Mouse (Mus musculus): ENCODE measurements around the gene Nfs1. TPM values are rescaled to one million over a fixed set of nuclear protein-coding genes. Genes with fewer than 3 reads are reported as not detected.
"Not testable (repeated sequence)": the region's sequence is repeated elsewhere in the genome, so short reads cannot be mapped to it uniquely, and the experiment has no call there.

Gene Nfs1
- 32.1 and 32.7 TPM in 2 replicates for polyA plus RNA-seq (2016; fragmentation: Nextera tagmentation; extraction: Ambion mirVana)

DNA sequence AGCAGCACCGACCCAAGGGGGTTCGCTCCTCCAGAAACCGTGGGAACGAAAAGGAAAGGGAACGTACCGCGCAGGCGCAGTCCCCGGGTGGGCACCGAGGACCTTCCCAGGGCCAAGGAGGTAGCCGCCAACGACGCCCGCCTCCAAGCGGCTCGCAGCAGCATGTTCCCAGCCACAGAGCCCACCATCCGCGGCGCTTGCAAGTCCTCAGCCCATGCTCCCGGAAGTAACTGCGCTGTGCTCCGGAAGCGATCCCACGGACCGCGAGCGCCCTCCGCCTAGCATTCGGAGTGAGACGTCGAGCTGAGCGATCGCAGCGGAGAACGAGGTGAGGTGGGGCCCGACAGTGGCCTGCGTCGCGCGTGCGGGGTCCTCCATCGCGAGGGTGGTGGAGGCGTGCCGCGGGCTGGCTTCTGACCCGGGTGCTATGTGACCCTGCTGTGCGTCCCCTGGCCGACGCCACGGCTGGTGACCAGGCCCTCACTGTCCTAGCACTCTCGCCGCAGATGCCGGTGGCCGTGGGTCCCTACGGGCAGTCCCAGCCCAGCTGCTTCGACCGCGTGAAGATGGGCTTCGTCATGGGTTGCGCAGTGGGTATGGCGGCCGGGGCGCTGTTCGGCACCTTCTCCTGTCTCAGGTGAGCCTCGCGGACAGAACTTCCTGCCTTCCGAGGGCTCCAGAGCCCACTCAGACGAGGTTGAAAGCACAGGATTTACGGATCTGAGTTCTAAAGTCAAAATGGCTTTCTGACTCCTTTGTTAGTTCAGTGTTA lies at the start of gene Nfs1, which contains the start of gene Romo1:
TSS of gene Nfs1 (minus strand) at position 234 of the 772 bp plus-strand sequence.
TSS of gene Romo1 (plus strand) at position 87 of the 772 bp plus-strand sequence.
- H3K9ac ChIP-seq (replicated peaks) = peak within 1 kb of the TSS; percentile 81
- H3K4me1 ChIP-seq = peaks cover 13% of the 10 kb centered on the region
- H3K27ac ChIP-seq (replicated peaks) = peak within 1 kb of the TSS; percentile 95
- peak within 1 kb of the TSS; percentile 54 for H3K4me2 ChIP-seq (replicated peaks)
- ATAC-seq (ENCODE audit: low FRiP score, low read depth) = peak; percentile 97
- H3K9me3 ChIP-seq = no peaks in the 10 kb centered on the region
- H3K27me3 ChIP-seq = no peaks in the 10 kb centered on the region
- peak within 1 kb of the TSS; percentile 78 for H3K4me3 ChIP-seq
- under 1% methylated on average over 69 of the region's 70 CpGs for WGBS
- H3K36me3 ChIP-seq = peaks cover 31% of the 10 kb centered on the region

DNA sequence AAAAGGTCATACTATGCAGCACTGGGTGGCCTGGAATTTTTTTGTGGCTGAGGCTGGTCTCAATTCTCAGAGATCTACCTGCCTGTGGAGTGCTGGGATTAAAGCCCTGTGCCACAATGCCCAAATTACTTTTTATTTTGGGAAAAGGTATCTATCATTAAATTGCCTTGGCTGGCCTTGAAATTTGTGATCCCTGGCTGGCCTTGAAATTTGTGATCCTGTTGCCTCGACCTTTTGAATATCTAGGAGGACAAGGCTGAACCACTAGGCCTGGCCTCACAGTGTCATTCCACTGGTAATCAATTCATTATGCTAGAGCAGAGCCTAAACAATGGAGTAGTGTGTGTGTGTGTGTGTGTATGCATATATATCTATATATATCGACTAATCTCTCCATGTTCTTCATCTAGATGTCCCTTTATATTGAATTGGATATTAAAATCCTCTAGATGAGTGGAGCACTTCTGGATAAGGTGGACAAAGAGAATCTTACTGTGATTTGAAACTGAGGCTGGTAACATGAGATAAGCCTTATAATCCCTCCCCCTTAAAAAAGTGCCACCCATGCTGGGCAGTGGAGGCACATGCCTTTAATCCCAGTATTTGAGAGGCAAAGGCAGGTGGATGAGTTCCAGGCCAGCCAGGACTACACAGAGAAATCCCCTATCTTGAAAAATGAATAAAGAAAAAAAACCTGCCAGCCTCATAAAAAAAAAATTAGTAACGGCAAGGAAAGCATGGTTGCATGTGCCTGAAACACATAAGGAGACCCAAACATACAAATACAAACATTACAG lies 49.3 kb upstream of the Nfs1 start:
- no peaks in the 10 kb centered on the region for H3K27me3 ChIP-seq
- ATAC-seq (ENCODE audit: low FRiP score, low read depth) = no peak
- H3K4me2 ChIP-seq (replicated peaks) = no peak overlapping the region
- H3K27ac ChIP-seq (replicated peaks) = no peak overlapping the region
- peaks cover 14% of the 10 kb centered on the region for H3K4me1 ChIP-seq
- no peaks in the 10 kb centered on the region for H3K36me3 ChIP-seq
- H3K4me3 ChIP-seq = no peak overlapping the region
- H3K9me3 ChIP-seq = no peaks in the 10 kb centered on the region
- 90% methylated on average over 3 of the region's 3 CpGs for WGBS
- H3K9ac ChIP-seq (replicated peaks) = no peak overlapping the region

DNA sequence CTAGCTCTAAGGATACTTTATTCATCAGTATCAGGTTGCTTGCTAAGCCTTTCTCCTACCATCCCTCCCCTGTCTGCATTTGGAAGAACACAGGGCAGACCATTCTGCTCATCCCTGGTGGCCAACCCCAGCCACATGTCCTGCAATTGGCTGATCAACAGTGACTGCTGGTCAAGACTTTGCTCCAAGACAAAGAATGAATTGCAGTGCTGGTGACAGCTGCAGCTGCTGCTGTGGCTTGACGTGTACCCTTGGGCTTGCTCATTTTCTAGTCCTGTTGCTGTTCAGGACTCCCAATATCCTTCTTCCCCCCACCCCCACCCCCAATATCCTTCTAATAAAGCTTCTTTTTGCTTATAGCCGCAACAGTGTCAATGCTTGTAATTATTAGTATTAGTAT lies 48.1 kb upstream of the Nfs1 start:
- no peak overlapping the region for H3K9ac ChIP-seq (replicated peaks)
- no peaks in the 10 kb centered on the region for H3K36me3 ChIP-seq
- ATAC-seq (ENCODE audit: low FRiP score, low read depth) = no peak
- H3K4me3 ChIP-seq = no peak overlapping the region
- no peak overlapping the region for H3K4me2 ChIP-seq (replicated peaks)
- WGBS = 78% methylated on average over 2 of the region's 2 CpGs
- H3K27me3 ChIP-seq = no peaks in the 10 kb centered on the region
- H3K4me1 ChIP-seq = peaks cover 4% of the 10 kb centered on the region
- no peak overlapping the region for H3K27ac ChIP-seq (replicated peaks)
- no peaks in the 10 kb centered on the region for H3K9me3 ChIP-seq

DNA sequence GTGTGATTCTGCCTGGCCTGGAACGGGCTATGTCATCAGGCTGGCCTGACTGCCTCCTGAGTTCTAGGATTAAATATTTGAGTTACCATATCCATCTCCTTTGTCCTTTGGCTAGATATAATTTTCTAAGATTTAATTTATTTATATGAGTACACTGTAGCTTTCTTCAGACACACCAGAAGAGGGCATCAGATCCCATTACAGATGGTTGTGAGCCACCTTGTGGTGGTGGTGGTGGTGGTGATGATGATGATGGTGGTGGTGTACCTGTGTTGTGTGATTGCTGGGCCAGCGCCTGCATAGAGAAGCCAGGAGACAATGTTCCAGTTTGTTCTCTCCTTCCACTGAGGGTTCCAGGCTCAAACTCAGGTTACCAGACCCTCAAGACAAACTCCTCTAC lies 47.6 kb upstream of the Nfs1 start:
- no peak overlapping the region for H3K4me3 ChIP-seq
- no peaks in the 10 kb centered on the region for H3K36me3 ChIP-seq
- no peaks in the 10 kb centered on the region for H3K9me3 ChIP-seq
- no peak overlapping the region for H3K27ac ChIP-seq (replicated peaks)
- no peak overlapping the region for H3K9ac ChIP-seq (replicated peaks)
- H3K4me1 ChIP-seq = peaks cover 4% of the 10 kb centered on the region
- no peaks in the 10 kb centered on the region for H3K27me3 ChIP-seq
- ATAC-seq (ENCODE audit: low FRiP score, low read depth) = no peak
- H3K4me2 ChIP-seq (replicated peaks) = no peak overlapping the region
- WGBS = 96% methylated on average over 2 of the region's 2 CpGs

DNA sequence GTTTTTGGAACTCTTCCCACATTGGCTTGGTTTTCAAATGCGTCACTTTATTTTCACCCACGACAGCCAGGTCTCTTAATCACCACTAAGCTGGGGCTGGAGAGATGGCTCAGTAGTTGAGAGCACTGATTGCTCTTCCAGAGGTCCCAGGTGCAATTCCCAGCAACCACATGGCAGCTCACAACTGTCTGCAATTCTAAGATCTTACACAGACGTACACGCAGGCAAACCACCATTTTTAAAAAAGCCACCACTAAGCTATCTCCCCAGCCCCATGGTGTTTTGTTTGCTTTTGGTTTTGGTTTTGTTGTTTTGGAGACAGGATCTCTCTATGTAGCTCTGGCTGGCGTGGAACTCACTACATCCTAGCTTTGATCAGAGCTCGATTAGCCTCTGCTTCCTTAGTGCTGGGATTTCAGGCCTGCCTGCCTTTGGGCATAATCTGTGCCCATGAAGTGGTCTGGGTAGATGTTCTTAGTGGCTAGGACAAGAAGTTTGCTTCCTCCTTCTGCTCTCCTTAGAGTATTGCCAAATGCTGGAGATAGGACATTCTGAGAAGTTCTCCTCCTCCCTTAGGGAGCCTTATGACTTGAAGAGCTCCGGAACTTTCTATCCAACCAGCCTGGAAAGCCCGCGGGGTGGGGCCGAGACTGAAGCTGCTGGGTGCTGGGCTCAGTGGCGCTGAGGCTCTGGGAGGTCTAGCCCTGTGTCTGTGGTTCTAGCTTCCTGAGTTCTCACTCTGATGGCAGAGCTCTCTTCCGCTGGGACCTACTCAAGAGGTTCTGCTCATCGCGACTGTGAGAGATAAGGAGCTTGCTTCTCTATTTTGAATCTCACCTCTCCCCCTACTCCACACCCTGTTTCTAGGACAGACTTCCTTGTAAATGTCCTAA lies 46.3 kb upstream of the Nfs1 start:
- Histone ChIP-seq H3K36me3 (no peaks in the 10 kb centered on the region), H3K9me3 (no peaks in the 10 kb centered on the region), H3K27ac (replicated peaks) (no peak overlapping the region), H3K4me3 (no peak overlapping the region), H3K4me2 (replicated peaks) (no peak overlapping the region), H3K27me3 (no peaks in the 10 kb centered on the region), H3K4me1 (no peaks in the 10 kb centered on the region), H3K9ac (replicated peaks) (no peak overlapping the region)
- whole genome bisulfite sequencing = 85% methylated on average over 14 of the region's 14 CpGs
- ATAC-seq (ENCODE audit: low FRiP score, low read depth) = no peak

DNA sequence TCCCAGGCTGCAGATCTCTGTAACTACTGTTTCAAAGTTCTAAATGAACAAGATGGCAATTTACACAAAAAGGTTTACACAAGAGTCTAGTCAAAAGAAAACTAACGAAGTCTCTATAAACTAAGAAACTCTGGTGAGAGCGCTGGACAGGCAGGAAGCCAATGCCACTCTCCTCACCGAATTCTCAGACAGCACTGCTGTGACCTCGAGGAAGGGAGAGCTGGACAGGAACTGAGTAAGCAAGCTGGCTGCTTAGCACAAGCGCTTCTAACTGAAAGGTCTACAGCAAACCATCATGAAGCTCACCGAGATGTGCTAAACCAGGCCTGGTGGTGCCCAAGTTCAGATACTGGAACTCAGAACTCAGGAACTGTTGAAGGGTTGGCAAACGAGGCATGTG lies 45.3 kb upstream of the Nfs1 start:
- H3K27ac ChIP-seq (replicated peaks); H3K4me3 ChIP-seq; H3K9me3 ChIP-seq; H3K4me2 ChIP-seq (replicated peaks); ATAC-seq (ENCODE audit: low FRiP score, low read depth); H3K27me3 ChIP-seq; H3K9ac ChIP-seq (replicated peaks); H3K36me3 ChIP-seq; H3K4me1 ChIP-seq: not testable (repeated sequence)
- WGBS = 86% methylated on average over 7 of the region's 7 CpGs

DNA sequence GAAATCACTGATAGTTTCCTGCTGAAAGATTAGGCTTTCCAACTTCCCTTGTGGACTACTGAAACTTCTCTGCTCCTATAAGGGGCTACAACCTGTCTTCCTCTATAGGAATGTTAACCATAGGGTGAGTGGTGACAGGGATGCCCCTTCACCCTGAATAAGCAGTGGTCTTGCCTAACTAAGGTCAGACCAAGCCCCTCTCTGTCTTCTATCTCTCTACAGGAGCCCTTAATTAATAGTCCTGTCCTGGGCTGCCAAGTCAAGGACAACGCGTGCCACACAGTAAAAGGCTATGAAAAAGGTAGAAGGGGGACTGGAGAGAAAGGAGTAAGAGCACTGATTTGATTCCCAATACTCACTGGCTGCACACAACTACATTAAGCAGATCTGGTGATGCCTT lies 37.6 kb upstream of the Nfs1 start:
- Histone ChIP-seq H3K27ac (replicated peaks) (no peak overlapping the region), H3K4me1 (peaks cover 22% of the 10 kb centered on the region), H3K36me3 (peaks cover 15% of the 10 kb centered on the region), H3K4me3 (no peak overlapping the region), H3K9me3 (no peaks in the 10 kb centered on the region), H3K4me2 (replicated peaks) (peak overlapping the region; percentile 60), H3K27me3 (no peaks in the 10 kb centered on the region), H3K9ac (replicated peaks) (peak overlapping the region; percentile 37)
- no peak for ATAC-seq (ENCODE audit: low FRiP score, low read depth)
- 86% methylated on average over 2 of the region's 2 CpGs for WGBS

DNA sequence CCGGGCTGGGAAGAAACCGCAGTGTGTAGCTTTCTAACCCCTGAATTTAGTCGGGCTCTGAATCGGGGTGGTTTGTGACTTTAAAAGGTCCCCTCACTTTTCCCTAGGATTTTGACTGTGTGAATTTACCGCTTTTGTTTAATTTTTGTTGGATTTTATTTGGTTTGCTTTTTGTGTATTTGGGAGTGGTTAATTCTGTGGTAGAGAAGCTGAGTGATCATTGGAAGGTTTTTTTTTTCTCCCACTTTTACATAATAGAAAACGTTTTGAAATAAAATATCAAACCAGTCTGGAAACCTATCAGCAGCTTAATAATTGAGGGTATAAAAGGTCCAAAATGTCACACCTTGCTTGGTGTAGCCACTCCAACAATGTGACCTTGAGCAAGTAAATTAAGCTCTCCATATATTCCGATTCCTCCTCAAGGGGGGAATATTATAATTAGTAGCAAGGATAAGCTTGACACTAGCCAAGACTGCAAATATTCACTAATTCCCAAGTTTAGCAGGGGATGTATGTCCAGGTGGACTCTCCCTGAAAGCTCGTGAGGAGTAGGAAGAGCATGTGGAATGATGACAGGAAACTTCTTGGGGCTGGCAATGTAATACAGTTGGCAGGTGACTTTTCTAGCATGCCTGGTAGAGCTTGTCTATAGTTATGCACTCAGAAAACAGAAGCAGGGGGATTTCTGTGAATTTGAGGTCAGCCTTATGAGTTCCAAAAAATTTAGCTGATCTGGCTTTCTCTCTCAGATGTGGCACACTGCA lies 37.0 kb upstream of the Nfs1 start:
- ATAC-seq (ENCODE audit: low FRiP score, low read depth) = no peak
- Histone ChIP-seq H3K27ac (replicated peaks) (peak overlapping the region; percentile 94), H3K4me1 (peaks cover 22% of the 10 kb centered on the region), H3K4me3 (peak overlapping the region; percentile 99), H3K9me3 (no peaks in the 10 kb centered on the region), H3K36me3 (peaks cover 19% of the 10 kb centered on the region), H3K4me2 (replicated peaks) (peak overlapping the region; percentile 60), H3K27me3 (no peaks in the 10 kb centered on the region), H3K9ac (replicated peaks) (peak overlapping the region; percentile 69)
- WGBS = 16% methylated on average over 8 of the region's 8 CpGs

DNA sequence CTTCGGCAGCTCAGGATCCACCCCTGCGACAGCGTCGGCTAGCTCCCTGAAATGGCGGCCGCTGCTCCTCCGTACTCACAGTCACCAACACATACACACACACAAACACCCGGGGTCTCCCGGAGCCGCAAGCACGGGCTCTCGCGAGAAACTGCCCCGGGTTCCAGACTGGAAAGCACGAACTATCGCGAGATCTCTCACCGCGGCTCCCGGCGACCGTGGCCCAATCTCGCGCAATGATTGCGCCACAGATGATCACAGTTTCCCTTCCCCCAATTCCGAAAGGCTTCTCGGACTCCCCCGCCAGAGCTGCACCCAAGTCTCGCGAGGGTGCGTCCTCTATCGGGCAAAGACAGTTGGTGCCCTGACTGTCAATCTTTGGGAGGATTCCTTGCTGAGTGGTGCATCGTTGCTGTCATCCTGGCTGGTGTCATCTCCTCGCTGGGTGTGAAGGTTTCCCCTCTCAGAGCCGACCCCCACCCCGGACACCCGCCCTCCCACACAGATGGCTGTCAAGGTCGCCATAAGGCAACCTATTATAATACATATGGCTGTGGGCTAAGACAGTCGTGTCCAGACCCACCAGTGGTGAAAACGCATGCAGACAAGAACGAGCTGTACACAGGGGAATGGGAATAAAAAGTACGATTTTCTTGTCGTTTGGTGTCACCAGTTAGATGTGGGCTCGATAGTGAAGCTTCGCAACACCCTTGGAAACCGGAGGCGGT lies 36.3 kb upstream of the Nfs1 start, which contains the start of gene Rbm39:
TSS of gene Rbm39 (minus strand) at position 145 of the 728 bp plus-strand sequence.
- peak; percentile 98 for ATAC-seq (ENCODE audit: low FRiP score, low read depth)
- H3K4me3 ChIP-seq = peak within 1 kb of the TSS; percentile 99
- under 1% methylated on average over 47 of the region's 47 CpGs for WGBS
- H3K9ac ChIP-seq (replicated peaks) = peak within 1 kb of the TSS; percentile 100
- no peaks in the 10 kb centered on the region for H3K9me3 ChIP-seq
- peaks cover 24% of the 10 kb centered on the region for H3K36me3 ChIP-seq
- H3K4me2 ChIP-seq (replicated peaks) = peak within 1 kb of the TSS; percentile 88
- H3K4me1 ChIP-seq = peaks cover 22% of the 10 kb centered on the region
- peak within 1 kb of the TSS; percentile 97 for H3K27ac ChIP-seq (replicated peaks)
- no peaks in the 10 kb centered on the region for H3K27me3 ChIP-seq

DNA sequence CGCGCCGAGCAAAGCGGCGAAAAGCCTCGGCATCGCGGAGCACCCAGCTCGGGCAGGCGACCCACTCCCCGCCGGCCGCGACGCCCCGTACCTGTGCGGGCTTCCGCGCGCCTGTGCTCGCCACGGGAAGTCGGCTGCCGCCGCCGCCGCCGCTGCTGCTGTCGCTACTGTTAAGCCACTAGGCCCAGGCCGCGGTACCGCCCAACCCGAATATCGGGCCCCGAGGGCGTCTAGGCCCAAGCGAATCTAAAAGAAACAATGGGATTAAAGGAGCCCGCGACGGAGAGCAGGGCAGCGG lies 35.8 kb upstream of the Nfs1 start:
- ATAC-seq (ENCODE audit: low FRiP score, low read depth) = no peak; the same call in 1 of the 2 replicates
- peaks cover 25% of the 10 kb centered on the region for H3K36me3 ChIP-seq
- peak overlapping the region; percentile 100 for H3K9ac ChIP-seq (replicated peaks)
- under 1% methylated on average over 31 of the region's 41 CpGs for WGBS
- no peaks in the 10 kb centered on the region for H3K27me3 ChIP-seq
- peak overlapping the region; percentile 99 for H3K4me3 ChIP-seq
- H3K4me1 ChIP-seq = peaks cover 22% of the 10 kb centered on the region
- H3K9me3 ChIP-seq = no peaks in the 10 kb centered on the region
- peak overlapping the region; percentile 97 for H3K27ac ChIP-seq (replicated peaks)
- H3K4me2 ChIP-seq (replicated peaks) = 0 out of 2 replicates have a peak overlapping the region, but pooled peaks have one; percentile 88
